Mouse (Mus musculus) hindbrain, embryonic 12.5 days (tissue): Measurements from ENCODE around the gene Gpc6. TPM values are rescaled to one million over a fixed set of nuclear protein-coding genes. Genes with fewer than 3 reads are reported as not detected.
A peak's percentile ranks its signal among the peaks of the same experiment; 100 is the strongest.

Source experiments
- ATAC-seq: fragments of 200-750 bp; cut with Nextera tagmentation; 2 replicates; pipeline ENCODE4 v1.8.0; 2017; ENCODE audit warnings: moderate TSS enrichment; ENCODE audit not compliant: low FRiP score
- H3K27ac ChIP-seq: fragments of 300-500 bp; sonication (generic); 2 replicates; pipeline ENCODE4 v1.5.1; 2016; ENCODE audit warnings: mild to moderate bottlenecking
- H3K27me3 ChIP-seq: fragments of 300-500 bp; sonication (generic); 2 replicates; pipeline ENCODE4 v1.6.1; 2016; ENCODE audit warnings: mild to moderate bottlenecking
- H3K36me3 ChIP-seq: fragments of 300-500 bp; sonication (generic); 2 replicates; pipeline ENCODE4 v1.6.1; 2016; ENCODE audit warnings: mild to moderate bottlenecking
- H3K4me1 ChIP-seq: fragments of 300-500 bp; sonication (generic); 2 replicates; pipeline ENCODE4 v1.6.1; 2016
- H3K4me2 ChIP-seq: fragments of 300-500 bp; sonication (generic); replicated peaks from 2 replicates; pipeline ENCODE4 v1.6.1; 2016; ENCODE audit warnings: mild to moderate bottlenecking
- H3K4me3 ChIP-seq: fragments of 300-500 bp; sonication (generic); 2 replicates; pipeline ENCODE4 v1.5.1; 2016; ENCODE audit warnings: mild to moderate bottlenecking
- H3K9ac ChIP-seq: fragments of 300-500 bp; sonication (generic); 2 replicates; pipeline ENCODE4 v1.6.1; 2016; ENCODE audit warnings: mild to moderate bottlenecking, moderate library complexity
- H3K9me3 ChIP-seq: fragments of 300-500 bp; sonication (generic); replicated peaks from 2 replicates; pipeline ENCODE4 v1.6.1; 2016; ENCODE audit warnings: mild to moderate bottlenecking
- WGBS: fragments of 180-500 bp; shearing (Covaris S2); methylation state at CpG from one replicate; pipeline ENCODE4 v1.1.7; 2016; 5-methylcytosine and 5-hydroxymethylcytosine counted together
- polyA plus RNA-seq: library from polyadenylated mRNA; unstranded; fragments of >200 nt; fragmentation: Nextera tagmentation; extraction: Ambion mirVana; gene quantifications from 2 replicates; pipeline ENCODE4 v1.2.1, GENCODE M21; 2016

Gpc6 gene
- polyA plus RNA-seq, 1 experiment from 2014 or later, result 35.0 TPM

DNA sequence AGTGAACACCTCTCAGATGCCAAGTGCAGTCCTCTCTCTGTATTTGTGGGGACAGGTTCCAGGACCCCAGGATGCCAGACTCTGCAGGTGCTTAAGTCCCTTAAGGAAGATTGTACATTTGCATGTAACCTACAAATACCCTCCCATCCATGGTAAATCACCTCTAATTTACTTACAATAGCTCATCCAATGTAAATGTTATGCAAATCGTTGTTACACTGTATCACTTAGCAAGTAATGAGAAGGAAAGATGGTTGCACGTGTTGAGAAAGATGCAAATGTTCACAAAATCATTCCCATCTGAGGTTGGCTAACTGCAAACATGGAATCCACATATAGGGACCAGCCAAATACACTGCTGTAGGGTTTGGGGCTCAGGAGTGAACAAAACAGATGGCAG, 927.7 kb downstream of the Gpc6 start:
- no peak overlapping the region for H3K9ac ChIP-seq
- no peaks in the 10 kb centered on the region for H3K36me3 ChIP-seq
- H3K27ac ChIP-seq, result no peak overlapping the region
- H3K4me2 ChIP-seq, result no peak overlapping the region
- no peaks in the 10 kb centered on the region for H3K27me3 ChIP-seq
- no peak overlapping the region for H3K4me3 ChIP-seq
- ATAC-seq, result no peak
- 88% methylated on average over 2 of the region's 2 CpGs for WGBS
- no peaks in the 10 kb centered on the region for H3K9me3 ChIP-seq
- H3K4me1 ChIP-seq, result no peaks in the 10 kb centered on the region

GRCm38 (mm10) chr14:117854498-117854897, 929.4 kb downstream of the Gpc6 start:
- Histone ChIP-seq H3K9me3 (no peaks in the 10 kb centered on the region), H3K27me3 (no peaks in the 10 kb centered on the region), H3K9ac (no peak overlapping the region), H3K4me2 (no peak overlapping the region), H3K4me3 (no peak overlapping the region), H3K36me3 (no peaks in the 10 kb centered on the region), H3K4me1 (no peaks in the 10 kb centered on the region), H3K27ac (no peak overlapping the region)
- ATAC-seq, result no peak
- WGBS, result 74% methylated on average over 5 of the region's 5 CpGs

- H3K27ac ChIP-seq, result no peak overlapping the region
Measured at GRCm38 (mm10) chr14:117871268-117871667, 946.2 kb downstream of the Gpc6 start.

DNA sequence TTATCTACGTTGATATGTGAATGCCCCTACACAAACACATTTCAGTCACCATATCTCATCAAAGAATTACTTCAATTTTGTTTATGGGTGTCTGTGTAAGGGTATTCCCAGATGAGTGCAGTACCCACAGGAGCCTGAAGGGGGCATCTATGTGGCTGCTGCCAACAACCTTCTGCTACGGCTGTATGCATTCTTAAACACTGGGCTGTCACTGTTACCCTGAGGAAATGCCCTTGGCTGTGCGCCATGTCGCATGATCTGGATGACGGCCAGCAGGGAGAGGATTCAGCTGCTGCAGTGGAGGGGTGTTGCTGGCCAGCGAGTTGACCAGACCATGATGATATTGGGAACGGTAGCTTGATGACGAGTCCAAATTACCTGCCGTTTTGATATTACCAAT, 954.2 kb downstream of the Gpc6 start:
- Histone ChIP-seq H3K9me3 (no peaks in the 10 kb centered on the region), H3K4me3 (no peak overlapping the region), H3K9ac (no peak overlapping the region), H3K4me1 (no peaks in the 10 kb centered on the region), H3K4me2 (no peak overlapping the region), H3K36me3 (no peaks in the 10 kb centered on the region), H3K27ac (no peak overlapping the region), H3K27me3 (no peaks in the 10 kb centered on the region)
- 89% methylated on average over 9 of the region's 9 CpGs for WGBS
- no peak for ATAC-seq

More at GRCm38 (mm10) chr14:117871268-117871667, 946.2 kb downstream of the Gpc6 start:
- no peaks in the 10 kb centered on the region for H3K9me3 ChIP-seq
- no peaks in the 10 kb centered on the region for H3K27me3 ChIP-seq
- no peak for ATAC-seq
- H3K4me3 ChIP-seq, result no peak overlapping the region
- no peak overlapping the region for H3K9ac ChIP-seq
- H3K4me2 ChIP-seq, result no peak overlapping the region
- no peaks in the 10 kb centered on the region for H3K4me1 ChIP-seq
- no peaks in the 10 kb centered on the region for H3K36me3 ChIP-seq

- Histone ChIP-seq H3K4me3 (no peak overlapping the region), H3K9me3 (no peaks in the 10 kb centered on the region), H3K4me1 (no peaks in the 10 kb centered on the region), H3K9ac (no peak overlapping the region), H3K4me2 (no peak overlapping the region), H3K27ac (no peak overlapping the region), H3K27me3 (no peaks in the 10 kb centered on the region), H3K36me3 (no peaks in the 10 kb centered on the region)
- no peak for ATAC-seq
- WGBS, result 71% methylated on average over 6 of the region's 6 CpGs
Measured at GRCm38 (mm10) chr14:117881112-117881511, 956.0 kb downstream of the Gpc6 start.

- Histone ChIP-seq H3K27ac (no peak overlapping the region), H3K4me3 (no peak overlapping the region), H3K27me3 (no peaks in the 10 kb centered on the region), H3K9me3 (no peaks in the 10 kb centered on the region), H3K4me2 (no peak overlapping the region), H3K4me1 (no peaks in the 10 kb centered on the region), H3K9ac (no peak overlapping the region), H3K36me3 (no peaks in the 10 kb centered on the region)
- 57% methylated on average over 3 of the region's 3 CpGs for WGBS
- ATAC-seq, result no peak
Measured at GRCm38 (mm10) chr14:117882222-117882621, 957.1 kb downstream of the Gpc6 start.

GRCm38 (mm10) chr14:117889653-117890052, 964.5 kb downstream of the Gpc6 start:
- 59% methylated on average over 2 of the region's 2 CpGs for WGBS
- Histone ChIP-seq H3K27ac (no peak overlapping the region), H3K4me1 (no peaks in the 10 kb centered on the region), H3K4me3 (no peak overlapping the region), H3K9me3 (no peaks in the 10 kb centered on the region), H3K36me3 (no peaks in the 10 kb centered on the region), H3K27me3 (no peaks in the 10 kb centered on the region), H3K9ac (no peak overlapping the region), H3K4me2 (no peak overlapping the region)
- no peak for ATAC-seq

DNA sequence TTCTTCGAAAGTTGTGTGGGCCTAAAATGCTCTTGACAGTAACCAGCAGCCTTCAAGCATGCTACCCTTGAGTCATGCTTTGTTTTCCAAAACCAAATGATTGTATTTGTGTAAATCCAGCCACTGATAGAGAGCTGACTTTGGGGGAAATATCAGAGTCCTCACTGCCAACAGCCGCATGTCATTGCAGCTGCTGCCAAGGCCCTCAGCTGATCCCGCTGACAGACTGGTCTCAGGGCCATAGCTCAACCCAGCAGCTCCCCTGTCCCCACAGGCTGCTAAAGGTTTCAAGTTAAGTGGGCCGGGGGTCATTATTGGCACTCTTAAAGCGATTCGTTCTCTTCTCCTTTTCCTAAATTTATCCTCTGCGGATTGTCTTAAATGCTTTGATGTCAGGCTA, 966.3 kb downstream of the Gpc6 start:
- Histone ChIP-seq H3K36me3 (no peaks in the 10 kb centered on the region), H3K9ac (no peak overlapping the region), H3K4me3 (no peak overlapping the region), H3K4me2 (no peak overlapping the region), H3K9me3 (no peaks in the 10 kb centered on the region), H3K27ac (no peak overlapping the region), H3K4me1 (peaks cover 7% of the 10 kb centered on the region; the same call in 1 of the 2 replicates), H3K27me3 (no peaks in the 10 kb centered on the region)
- 82% methylated on average over 7 of the region's 7 CpGs for WGBS
- ATAC-seq, result no peak

- Histone ChIP-seq H3K27ac (no peak overlapping the region), H3K4me1 (peaks cover 7% of the 10 kb centered on the region; the same call in 1 of the 2 replicates), H3K4me2 (no peak overlapping the region), H3K9ac (no peak overlapping the region), H3K4me3 (no peak overlapping the region), H3K9me3 (no peaks in the 10 kb centered on the region), H3K36me3 (no peaks in the 10 kb centered on the region), H3K27me3 (no peaks in the 10 kb centered on the region)
- ATAC-seq, result no peak
- WGBS, result 84% methylated on average over 4 of the region's 4 CpGs
Measured at GRCm38 (mm10) chr14:117892026-117892425, 966.9 kb downstream of the Gpc6 start.

DNA sequence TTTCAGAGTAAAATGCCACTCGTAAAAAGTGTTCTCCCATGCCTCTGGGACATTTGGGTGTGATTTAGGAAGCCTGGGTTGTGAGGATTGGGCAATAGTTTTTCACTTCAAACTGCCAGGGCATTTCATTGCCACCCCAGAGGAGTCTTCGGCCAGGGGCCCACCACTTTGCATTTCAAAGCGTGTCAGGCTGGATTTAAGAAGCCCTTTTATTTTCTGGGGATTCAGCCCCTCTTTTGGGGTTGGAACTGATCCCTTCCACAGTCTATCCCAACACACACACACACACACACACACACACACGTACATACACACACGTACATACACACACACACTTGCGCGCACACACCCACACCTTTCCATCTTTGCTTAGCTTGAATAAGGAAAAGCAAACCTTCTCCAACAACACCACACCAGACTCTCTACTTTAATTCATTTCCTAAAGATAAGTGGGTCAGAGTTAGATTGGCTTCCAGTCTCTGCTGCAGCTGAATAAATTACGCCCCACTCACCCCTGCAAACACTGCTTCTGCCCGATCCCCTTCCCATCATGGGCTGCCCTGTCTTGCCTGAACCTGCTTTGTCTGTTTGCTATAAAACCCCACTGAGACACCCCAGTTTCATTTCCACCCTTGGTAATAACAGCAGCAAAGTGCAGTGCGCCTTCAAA, 969.9 kb downstream of the Gpc6 start:
- Histone ChIP-seq H3K4me2 (no peak overlapping the region), H3K36me3 (no peaks in the 10 kb centered on the region), H3K27me3 (no peaks in the 10 kb centered on the region), H3K27ac (no peak overlapping the region), H3K4me1 (peaks cover 9% of the 10 kb centered on the region; the same call in 1 of the 2 replicates), H3K9me3 (no peaks in the 10 kb centered on the region), H3K4me3 (no peak overlapping the region), H3K9ac (no peak overlapping the region)
- 75% methylated on average over 10 of the region's 10 CpGs for WGBS
- ATAC-seq, result no peak

GRCm38 (mm10) chr14:117895539-117895912, 970.4 kb downstream of the Gpc6 start:
- WGBS, result 89% methylated on average over 16 of the region's 16 CpGs
- no peak overlapping the region for H3K4me3 ChIP-seq
- no peak overlapping the region for H3K9ac ChIP-seq
- no peaks in the 10 kb centered on the region for H3K9me3 ChIP-seq
- H3K27me3 ChIP-seq, result no peaks in the 10 kb centered on the region
- peaks cover 9% of the 10 kb centered on the region; the same call in 1 of the 2 replicates for H3K4me1 ChIP-seq
- H3K4me2 ChIP-seq, result no peak overlapping the region
- H3K27ac ChIP-seq, result no peak overlapping the region
- no peaks in the 10 kb centered on the region for H3K36me3 ChIP-seq
- no peak for ATAC-seq

DNA sequence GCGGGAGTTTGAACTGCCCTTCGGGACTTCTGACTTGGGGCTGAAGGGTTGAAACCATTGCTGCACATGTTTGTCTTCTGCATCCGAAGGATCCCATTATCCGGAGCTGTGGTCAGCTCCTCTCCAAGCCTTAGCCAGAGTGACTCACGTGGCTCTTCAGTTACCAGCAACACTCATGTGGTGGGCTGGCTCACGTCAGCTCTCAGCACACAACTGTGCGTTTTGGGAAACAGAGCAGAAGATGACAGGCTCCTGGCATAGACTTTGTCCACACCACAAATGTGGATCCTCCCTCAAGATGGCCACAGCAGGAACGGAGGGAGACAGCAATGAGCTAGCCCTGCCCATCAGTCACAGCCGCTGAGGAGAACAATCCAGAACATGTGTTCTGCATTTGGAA, 979.2 kb downstream of the Gpc6 start:
- H3K4me2 ChIP-seq, result no peak overlapping the region
- no peaks in the 10 kb centered on the region for H3K27me3 ChIP-seq
- no peaks in the 10 kb centered on the region for H3K36me3 ChIP-seq
- 84% methylated on average over 9 of the region's 9 CpGs for WGBS
- no peak overlapping the region for H3K27ac ChIP-seq
- ATAC-seq, result no peak
- no peak overlapping the region for H3K9ac ChIP-seq
- H3K4me3 ChIP-seq, result no peak overlapping the region
- no peaks in the 10 kb centered on the region for H3K9me3 ChIP-seq
- peaks cover 18% of the 10 kb centered on the region for H3K4me1 ChIP-seq

DNA sequence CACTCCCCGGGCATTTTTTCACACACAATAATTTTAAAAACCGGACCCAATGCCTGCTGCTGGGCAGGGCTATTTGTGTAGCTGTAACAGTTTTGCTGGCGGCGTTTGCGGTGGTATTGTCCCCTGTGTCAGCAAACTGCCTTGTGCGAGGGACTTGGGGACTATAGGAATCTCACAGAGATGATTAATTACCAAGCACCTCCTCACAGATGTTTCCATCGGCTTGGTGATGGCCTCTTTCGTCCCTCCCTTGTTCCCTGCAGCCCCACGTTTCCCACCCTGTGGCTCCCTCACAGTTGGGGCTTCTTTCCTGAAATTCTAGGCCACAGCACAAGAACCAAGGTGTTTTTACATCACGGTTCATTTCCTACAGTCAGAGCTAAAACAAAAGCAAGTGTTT, 980.6 kb downstream of the Gpc6 start:
- H3K9ac ChIP-seq, result peak overlapping the region; percentile 10; the same call in 1 of the 2 replicates
- H3K27ac ChIP-seq, result peak overlapping the region; percentile 41
- no peak overlapping the region for H3K4me3 ChIP-seq
- ATAC-seq, result peak; percentile 20; the same call in 1 of the 2 replicates
- WGBS, result 13% methylated on average over 10 of the region's 10 CpGs
- no peaks in the 10 kb centered on the region for H3K36me3 ChIP-seq
- H3K4me2 ChIP-seq, result peak overlapping the region; percentile 33
- no peaks in the 10 kb centered on the region for H3K9me3 ChIP-seq
- H3K27me3 ChIP-seq, result no peaks in the 10 kb centered on the region
- peaks cover 22% of the 10 kb centered on the region for H3K4me1 ChIP-seq
